Mouse (Mus musculus): ENCODE measurements at regions not wholly inside any gene's neighbourhood (a gene's known extent, or its start where the extent isn't known, plus 50 kb on each side); places are given as distances from the start of the nearest gene placed in this dataset.
A peak's percentile ranks its signal among the peaks of the same experiment; 100 is the strongest.

- H3K4me3 ChIP-seq: no peak overlapping the region
- H3K27me3 ChIP-seq (ENCODE audit: low read depth, poor library complexity, severe bottlenecking): peaks cover 54% of the 10 kb centered on the region
- no peaks in the 10 kb centered on the region for H3K9me3 ChIP-seq (replicated peaks)
- no peak overlapping the region for H3K27ac ChIP-seq
- 70% methylated on average over 5 of the region's 5 CpGs for WGBS
- H3K4me1 ChIP-seq: no peaks in the 10 kb centered on the region
- no peaks in the 10 kb centered on the region for H3K36me3 ChIP-seq
- DNase-seq (ENCODE audit: low spot score): peak; percentile 26
These were observed 60.1 kb upstream of the Irx1 start for GRCm38 (mm10) chr13:72023666-72024065.

DNA sequence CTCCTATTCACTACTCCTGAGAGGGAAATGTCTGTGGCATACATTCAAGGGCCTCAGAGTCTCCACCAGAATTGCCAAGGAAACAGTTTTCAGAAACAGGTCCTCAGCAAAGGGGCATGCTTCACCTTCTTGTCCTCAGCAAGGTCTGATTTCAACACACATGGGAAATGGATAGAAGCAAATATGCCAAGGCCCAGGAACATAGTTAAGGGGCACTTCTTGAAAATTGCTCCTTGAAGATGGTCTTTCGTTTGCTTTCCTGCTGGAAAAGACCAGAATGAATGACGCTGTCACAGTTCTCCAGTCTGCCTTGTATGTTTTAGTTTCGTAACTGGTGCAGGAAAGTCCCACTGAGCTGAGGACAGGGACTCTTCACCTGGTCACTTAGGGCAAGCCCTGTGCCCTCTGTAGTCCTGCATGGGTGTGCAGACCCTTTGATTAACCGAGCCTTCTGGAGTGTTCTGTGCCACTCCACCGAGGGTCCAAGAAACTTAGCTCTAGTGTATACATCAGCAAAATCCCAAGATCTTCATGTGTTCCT, 80.5 kb upstream of the Irx1 start:
- Histone ChIP-seq H3K4me3 (no peak overlapping the region), H3K36me3 (no peaks in the 10 kb centered on the region), H3K27me3 (ENCODE audit: low read depth, poor library complexity, severe bottlenecking) (no peaks in the 10 kb centered on the region), H3K4me1 (no peaks in the 10 kb centered on the region), H3K27ac (no peak overlapping the region), H3K9me3 (replicated peaks) (no peaks in the 10 kb centered on the region)
- DNase-seq (ENCODE audit: low spot score): no peak
- WGBS: 87% methylated on average over 5 of the region's 5 CpGs

DNA sequence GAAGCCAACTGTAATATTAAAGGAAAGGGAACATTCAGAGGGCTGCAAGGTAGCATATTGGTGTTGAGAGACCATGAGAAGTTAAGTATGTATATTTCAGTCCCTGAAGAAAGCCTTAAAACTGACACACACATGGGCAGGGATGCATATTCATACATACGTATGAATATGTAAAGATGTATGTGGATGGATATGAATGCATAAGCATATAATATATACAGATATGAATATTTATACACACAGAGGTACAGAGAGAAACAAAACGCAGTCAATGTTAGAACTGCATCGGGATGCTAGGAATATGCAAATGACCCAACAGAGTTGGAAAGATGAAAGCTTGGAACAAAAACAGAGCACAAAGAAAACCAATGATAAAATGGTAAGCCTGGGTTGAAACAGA, 92.9 kb upstream of the Irx1 start:
- DNase-seq (ENCODE audit: low spot score): no peak
- Histone ChIP-seq H3K27ac (no peak overlapping the region), H3K36me3 (no peaks in the 10 kb centered on the region), H3K9me3 (replicated peaks) (no peaks in the 10 kb centered on the region), H3K4me3 (no peak overlapping the region), H3K4me1 (no peaks in the 10 kb centered on the region), H3K27me3 (ENCODE audit: low read depth, poor library complexity, severe bottlenecking) (no peaks in the 10 kb centered on the region)
- WGBS: 96% methylated on average over 3 of the region's 3 CpGs

- no peaks in the 10 kb centered on the region for H3K9me3 ChIP-seq (replicated peaks)
- H3K4me3 ChIP-seq: no peak overlapping the region
- H3K27me3 ChIP-seq (ENCODE audit: low read depth, poor library complexity, severe bottlenecking): no peaks in the 10 kb centered on the region
- WGBS: 60% methylated on average over 6 of the region's 6 CpGs
- DNase-seq (ENCODE audit: low spot score): no peak
- H3K36me3 ChIP-seq: no peaks in the 10 kb centered on the region
- H3K4me1 ChIP-seq: no peaks in the 10 kb centered on the region
- H3K27ac ChIP-seq: no peak overlapping the region
These were observed 98.1 kb upstream of the Irx1 start for GRCm38 (mm10) chr13:72061659-72062058.

GRCm38 (mm10) chr13:72063278-72063761, 99.8 kb upstream of the Irx1 start:
- H3K27me3 ChIP-seq (ENCODE audit: low read depth, poor library complexity, severe bottlenecking): no peaks in the 10 kb centered on the region
- H3K27ac ChIP-seq: no peak overlapping the region
- no peaks in the 10 kb centered on the region for H3K36me3 ChIP-seq
- DNase-seq (ENCODE audit: low spot score): no peak
- WGBS: 65% methylated on average over 5 of the region's 5 CpGs
- H3K4me1 ChIP-seq: no peaks in the 10 kb centered on the region
- H3K9me3 ChIP-seq (replicated peaks): no peaks in the 10 kb centered on the region
- H3K4me3 ChIP-seq: no peak overlapping the region

GRCm38 (mm10) chr13:72096585-72096984, 133.1 kb upstream of the Irx1 start:
- DNase-seq (ENCODE audit: low spot score): no peak
- Histone ChIP-seq H3K4me3 (no peak overlapping the region), H3K9me3 (replicated peaks) (no peaks in the 10 kb centered on the region), H3K27me3 (ENCODE audit: low read depth, poor library complexity, severe bottlenecking) (peaks cover 23% of the 10 kb centered on the region; the same call in 1 of the 2 replicates), H3K36me3 (no peaks in the 10 kb centered on the region), H3K27ac (no peak overlapping the region), H3K4me1 (no peaks in the 10 kb centered on the region)
- WGBS: 49% methylated on average over 4 of the region's 5 CpGs

GRCm38 (mm10) chr13:72097268-72097667, 133.7 kb upstream of the Irx1 start:
- 50% methylated on average over 8 of the region's 8 CpGs for WGBS
- H3K36me3 ChIP-seq: no peaks in the 10 kb centered on the region
- H3K4me1 ChIP-seq: no peaks in the 10 kb centered on the region

GRCm38 (mm10) chr13:72097811-72098210, 134.3 kb upstream of the Irx1 start:
- H3K27me3 ChIP-seq (ENCODE audit: low read depth, poor library complexity, severe bottlenecking): peaks cover 23% of the 10 kb centered on the region; the same call in 1 of the 2 replicates
- WGBS: 71% methylated on average over 11 of the region's 11 CpGs
- no peak overlapping the region for H3K27ac ChIP-seq
- H3K4me1 ChIP-seq: no peaks in the 10 kb centered on the region
- no peaks in the 10 kb centered on the region for H3K9me3 ChIP-seq (replicated peaks)
- no peak for DNase-seq (ENCODE audit: low spot score)
- no peak overlapping the region for H3K4me3 ChIP-seq
- no peaks in the 10 kb centered on the region for H3K36me3 ChIP-seq

More at GRCm38 (mm10) chr13:72097268-72097667, 133.7 kb upstream of the Irx1 start:
- no peak for DNase-seq (ENCODE audit: low spot score)
- H3K9me3 ChIP-seq (replicated peaks): no peaks in the 10 kb centered on the region
- no peak overlapping the region for H3K4me3 ChIP-seq
- H3K27me3 ChIP-seq (ENCODE audit: low read depth, poor library complexity, severe bottlenecking): peaks cover 23% of the 10 kb centered on the region; the same call in 1 of the 2 replicates
- no peak overlapping the region for H3K27ac ChIP-seq

- DNase-seq (ENCODE audit: low spot score): no peak
- Histone ChIP-seq H3K27ac (no peak overlapping the region), H3K27me3 (ENCODE audit: low read depth, poor library complexity, severe bottlenecking) (peaks cover 23% of the 10 kb centered on the region; the same call in 1 of the 2 replicates), H3K9me3 (replicated peaks) (no peaks in the 10 kb centered on the region), H3K4me3 (no peak overlapping the region), H3K4me1 (no peaks in the 10 kb centered on the region), H3K36me3 (no peaks in the 10 kb centered on the region)
- 93% methylated on average over 5 of the region's 5 CpGs for WGBS
These were observed 137.2 kb upstream of the Irx1 start for GRCm38 (mm10) chr13:72100741-72101140.

DNA sequence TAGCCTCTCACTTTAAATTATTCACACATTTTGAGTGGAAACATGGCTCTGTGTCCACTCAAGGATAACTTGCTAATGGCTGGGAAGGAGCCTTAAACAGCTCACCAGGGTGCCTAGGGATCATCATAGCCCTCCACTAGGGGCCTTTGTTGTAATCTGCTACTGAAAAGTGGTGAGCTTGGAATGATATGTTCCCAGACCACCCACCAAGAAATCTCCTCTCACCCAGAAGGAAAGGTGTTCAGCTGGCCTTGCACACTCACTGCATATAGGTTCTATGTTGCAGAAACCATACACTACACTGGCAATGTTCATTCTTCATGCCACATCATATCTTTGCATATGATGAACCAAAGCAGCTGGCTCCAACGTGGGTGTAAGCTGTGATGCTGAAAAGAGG, 145.1 kb upstream of the Irx1 start:
- DNase-seq (ENCODE audit: low spot score): no peak
- no peaks in the 10 kb centered on the region for H3K36me3 ChIP-seq
- H3K27ac ChIP-seq: no peak overlapping the region
- no peaks in the 10 kb centered on the region for H3K9me3 ChIP-seq (replicated peaks)
- no peak overlapping the region for H3K4me3 ChIP-seq
- no peaks in the 10 kb centered on the region for H3K4me1 ChIP-seq
- WGBS: 66% methylated on average over 1 of the region's 1 CpGs
- H3K27me3 ChIP-seq (ENCODE audit: low read depth, poor library complexity, severe bottlenecking): no peaks in the 10 kb centered on the region

GRCm38 (mm10) chr13:72113942-72114341, 150.4 kb upstream of the Irx1 start:
- 88% methylated on average over 4 of the region's 4 CpGs for WGBS
- Histone ChIP-seq H3K4me3 (no peak overlapping the region), H3K36me3 (no peaks in the 10 kb centered on the region), H3K9me3 (replicated peaks) (no peaks in the 10 kb centered on the region), H3K27me3 (ENCODE audit: low read depth, poor library complexity, severe bottlenecking) (no peaks in the 10 kb centered on the region), H3K27ac (no peak overlapping the region), H3K4me1 (no peaks in the 10 kb centered on the region)
- no peak for DNase-seq (ENCODE audit: low spot score)

GRCm38 (mm10) chr13:72114776-72115663, 151.5 kb upstream of the Irx1 start:
- H3K27ac ChIP-seq: no peak overlapping the region
- no peak overlapping the region for H3K4me3 ChIP-seq
- no peaks in the 10 kb centered on the region for H3K4me1 ChIP-seq
- H3K9me3 ChIP-seq (replicated peaks): no peaks in the 10 kb centered on the region
- H3K27me3 ChIP-seq (ENCODE audit: low read depth, poor library complexity, severe bottlenecking): no peaks in the 10 kb centered on the region
- H3K36me3 ChIP-seq: no peaks in the 10 kb centered on the region
- WGBS: 45% methylated on average over 10 of the region's 10 CpGs
- DNase-seq (ENCODE audit: low spot score): no peak

DNA sequence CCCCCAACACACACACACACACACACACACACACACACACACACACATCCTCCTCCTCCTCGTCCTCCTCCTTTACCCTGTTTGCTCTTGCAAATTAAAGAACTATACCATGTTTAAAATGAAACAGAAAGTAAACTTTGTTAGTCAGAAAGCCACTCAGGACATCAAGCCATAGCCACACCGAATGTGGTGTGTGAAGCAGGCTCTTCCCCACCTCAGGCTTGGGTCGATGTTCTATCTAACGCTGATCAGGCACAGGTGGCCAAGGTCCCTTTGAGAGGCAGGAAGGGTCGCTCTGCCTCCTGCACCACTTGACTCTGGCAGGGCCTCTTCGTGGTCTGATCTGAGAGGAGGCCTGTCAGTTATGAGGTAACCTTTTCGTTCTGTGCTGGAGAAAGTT, 156.9 kb upstream of the Irx1 start:
- 18% methylated on average over 7 of the region's 7 CpGs for WGBS
- H3K4me1 ChIP-seq: peaks cover 23% of the 10 kb centered on the region
- no peak overlapping the region for H3K4me3 ChIP-seq
- H3K36me3 ChIP-seq: no peaks in the 10 kb centered on the region
- H3K27ac ChIP-seq: no peak overlapping the region
- no peaks in the 10 kb centered on the region for H3K9me3 ChIP-seq (replicated peaks)
- no peak for DNase-seq (ENCODE audit: low spot score)
- H3K27me3 ChIP-seq (ENCODE audit: low read depth, poor library complexity, severe bottlenecking): peaks cover 38% of the 10 kb centered on the region
